8 mouse cellular contexts compared by ENCODE assay signal in the genomic region with DNA sequence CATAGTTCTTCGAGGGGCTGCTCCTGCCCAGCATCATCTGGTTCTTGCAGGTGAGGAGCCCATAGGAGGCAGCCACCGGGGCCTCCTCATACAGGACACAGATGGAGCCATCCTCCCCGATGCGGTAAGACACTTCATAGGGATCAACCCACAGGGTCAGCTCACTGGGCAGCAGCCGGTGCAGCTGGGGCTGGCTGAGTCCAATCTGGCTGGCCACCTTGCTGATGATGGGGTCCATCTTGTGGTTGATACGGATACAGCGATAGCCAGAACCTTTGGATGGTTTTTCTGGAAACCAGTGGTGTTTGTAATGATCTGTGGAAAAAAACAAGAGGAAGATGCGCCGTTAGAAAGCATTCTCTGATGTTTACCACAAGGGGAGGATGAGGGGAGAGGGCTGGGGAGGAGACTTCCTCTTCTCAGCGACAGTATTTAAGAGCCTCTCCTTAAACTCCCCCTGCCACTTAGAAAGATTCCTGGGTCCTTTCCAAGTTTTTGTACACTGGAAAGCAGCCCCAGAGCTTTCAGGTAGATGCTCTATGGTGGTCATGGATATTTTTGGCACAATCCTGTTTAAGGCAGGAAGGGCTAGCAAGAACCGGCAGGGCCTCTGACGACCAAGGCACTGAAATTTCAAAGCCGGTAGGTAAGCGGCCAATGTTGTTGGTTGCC. TPM values are rescaled to one million over a fixed set of nuclear protein-coding genes. Genes with fewer than 3 reads are reported as not detected.
A peak's percentile ranks its signal among the peaks of the same experiment; 100 is the strongest.
DNase-seq lines count a peak whose midpoint lies in the region; ATAC-seq and TF ChIP-seq lines count a peak whose summit lies in the region.

No protein-coding gene starts in this region.

- ATAC-seq in cerebellum, adult (ENCODE audit: insufficient number of reproducible peaks, low FRiP score, low TSS enrichment), result no peak
- ATAC-seq in embryonic facial prominence, embryonic 15.5 days (ENCODE audit: insufficient number of reproducible peaks, low FRiP score, low TSS enrichment, low read depth), result no peak
- ATAC-seq in hindbrain, postnatal 0 days, result 0 out of 2 replicates have a peak, but pooled peaks have one; percentile 18
- ATAC-seq in liver, embryonic 15.5 days (ENCODE audit: insufficient read depth), result no peak
- ATAC-seq in neutrophil, adult 5-6 weeks (ENCODE audit: extremely low read depth, insufficient number of reproducible peaks, low FRiP score, poor library complexity, severe bottlenecking), result peak; percentile 6; the same call in 1 of the 2 replicates

- peaks cover 11 to 34% of the 10 kb centered on the region in 2 experiments for H3K4me1 ChIP-seq in MEL (ENCODE audit: control insufficient read depth in 1 of 2, insufficient read depth in 2 of 2, low read length in 2 of 2)
- peaks cover 42% of the 10 kb centered on the region for H3K4me1 ChIP-seq in embryonic facial prominence, embryonic 15.5 days
- peaks cover 26% of the 10 kb centered on the region for H3K4me1 ChIP-seq in hindbrain, postnatal 0 days (ENCODE audit: insufficient read depth, low read length)
- peaks cover 85% of the 10 kb centered on the region for H3K4me1 ChIP-seq in liver, embryonic 15.5 days (replicated peaks)

- no peaks in the 10 kb centered on the region for H3K9me3 ChIP-seq in MEL (replicated peaks; ENCODE audit: insufficient read depth, low read length)
- H3K9me3 ChIP-seq in embryonic facial prominence, embryonic 15.5 days (replicated peaks), result no peaks in the 10 kb centered on the region
- no peaks in the 10 kb centered on the region for H3K9me3 ChIP-seq in hindbrain, postnatal 0 days (ENCODE audit: low read length)
- no peaks in the 10 kb centered on the region for H3K9me3 ChIP-seq in liver, embryonic 15.5 days (replicated peaks)

- peak overlapping the region; percentile 61 to 72 for H3K4me3 ChIP-seq in MEL (ENCODE audit: control insufficient read depth in 1 of 2, insufficient read depth in 1 of 2, low read depth in 2 of 2, low read length in 2 of 2)
- H3K4me3 ChIP-seq in embryonic facial prominence, embryonic 15.5 days (replicated peaks), result peak overlapping the region; percentile 79
- peak overlapping the region; percentile 84 for H3K4me3 ChIP-seq in hindbrain, postnatal 0 days (ENCODE audit: low read length)
- peak overlapping the region; percentile 84 for H3K4me3 ChIP-seq in liver, embryonic 15.5 days (replicated peaks)

- TF ChIP-seq CTCF in MEL (IDR thresholded peaks at IDR 0.05 in 2 of 3, conservative IDR thresholded peaks at IDR 0.05 in 1 of 3; ENCODE audit: control insufficient read depth in 1 of 3, insufficient read depth in 1 of 3, low read depth in 2 of 3, low read length in 3 of 3, poor library complexity in 1 of 3, severe bottlenecking in 1 of 3), result no peak
- TF ChIP-seq CTCF in hindbrain, postnatal 0 days (IDR thresholded peaks at IDR 0.05; ENCODE audit: low read depth), result peak; percentile 68

- peak overlapping the region; percentile 82 for H3K27ac ChIP-seq in MEL (ENCODE audit: control insufficient read depth, low read depth, low read length)
- H3K27ac ChIP-seq in embryonic facial prominence, embryonic 15.5 days (replicated peaks), result no peak overlapping the region
- peak overlapping the region; percentile 79 for H3K27ac ChIP-seq in hindbrain, postnatal 0 days
- peak overlapping the region; percentile 98 for H3K27ac ChIP-seq in liver, embryonic 15.5 days (replicated peaks)

- H3K27me3 ChIP-seq in MEL (ENCODE audit: control insufficient read depth in 1 of 2, insufficient read depth in 2 of 2, low read length in 2 of 2), result no peaks in the 10 kb centered on the region
- H3K27me3 ChIP-seq in embryonic facial prominence, embryonic 15.5 days, result no peaks in the 10 kb centered on the region
- H3K27me3 ChIP-seq in hindbrain, postnatal 0 days (ENCODE audit: insufficient read depth, low read length), result no peaks in the 10 kb centered on the region
- H3K27me3 ChIP-seq in liver, embryonic 15.5 days, result no peaks in the 10 kb centered on the region

- no peak for TF ChIP-seq EP300 in MEL (IDR thresholded peaks at IDR 0.05; ENCODE audit: low read depth in 1 of 2, low read length in 2 of 2)

- TF ChIP-seq POLR2A in MEL (IDR thresholded peaks at IDR 0.05; ENCODE audit: control insufficient read depth in 1 of 2, insufficient read depth in 1 of 2, low read depth in 1 of 2, low read length in 2 of 2, poor library complexity in 1 of 2), result no peak

- peak overlapping the region; percentile 70 for H3K9ac ChIP-seq in MEL (ENCODE audit: control insufficient read depth, low read depth, low read length, poor library complexity, severe bottlenecking)
- peak overlapping the region; percentile 88; the same call in 1 of the 2 replicates for H3K9ac ChIP-seq in embryonic facial prominence, embryonic 15.5 days
- H3K9ac ChIP-seq in hindbrain, postnatal 0 days (replicated peaks; ENCODE audit: low read length), result peak overlapping the region; percentile 89
- H3K9ac ChIP-seq in liver, embryonic 15.5 days, result peak overlapping the region; percentile 95

- 44% methylated on average over 14 of the region's 14 CpGs for WGBS in embryonic facial prominence, embryonic 15.5 days
- WGBS in hindbrain, postnatal 0 days, result 9% methylated on average over 14 of the region's 14 CpGs
- WGBS in liver, embryonic 15.5 days (ENCODE audit: insufficient replicate concordance), result 17% methylated on average over 14 of the region's 14 CpGs

- H3K4me2 ChIP-seq in embryonic facial prominence, embryonic 15.5 days (replicated peaks), result peak overlapping the region; percentile 87
- H3K4me2 ChIP-seq in hindbrain, postnatal 0 days (ENCODE audit: low read depth, low read length), result peak overlapping the region; percentile 80
- H3K4me2 ChIP-seq in liver, embryonic 15.5 days, result peak overlapping the region; percentile 90

- peaks cover 0 to 24% of the 10 kb centered on the region in 2 experiments; a peak in 2 of 4 replicates for H3K36me3 ChIP-seq in MEL (ENCODE audit: control insufficient read depth in 1 of 2, insufficient read depth in 2 of 2, low read length in 2 of 2)
- H3K36me3 ChIP-seq in embryonic facial prominence, embryonic 15.5 days, result 0 out of 2 replicates have a peak, but pooled peaks cover 6% of the 10 kb centered on the region
- H3K36me3 ChIP-seq in hindbrain, postnatal 0 days (ENCODE audit: insufficient read depth, low read length), result 0 out of 2 replicates have a peak, but pooled peaks cover 5% of the 10 kb centered on the region
- H3K36me3 ChIP-seq in liver, embryonic 15.5 days (replicated peaks), result peaks cover 40% of the 10 kb centered on the region

- TF ChIP-seq RAD21 in MEL (IDR thresholded peaks at IDR 0.05; ENCODE audit: low read depth, low read length), result no peak

- DNase-seq in cerebellum, adult 11 months, result peak; percentile 54
- DNase-seq in MEL (ENCODE audit: low read depth, low spot score), result peak; percentile 83
- peak; percentile 77 for DNase-seq in hindbrain, postnatal 0 days (ENCODE audit: low spot score)
- DNase-seq in urinary bladder, postnatal 10 days (ENCODE audit: low spot score), result no peak

- H3K79me2 ChIP-seq in MEL (ENCODE audit: control insufficient read depth, insufficient read depth, low read length, poor library complexity), result no peaks in the 10 kb centered on the region; the same call in 1 of the 2 replicates

TF ChIP-seq in MEL, 35 proteins besides CTCF, POLR2A, EP300 and RAD21:
- no peak for TF ChIP-seq ZMIZ1 (IDR thresholded peaks at IDR 0.05; ENCODE audit: low read depth, low read length)
- TF ChIP-seq TAL1 (IDR thresholded peaks at IDR 0.05; ENCODE audit: low read length), result peak; percentile 40

RNA-seq across cellular contexts. Expression of a gene that starts 1.4 kb away (rescaled TPM):
- total RNA-seq in MEL (2012; rRNA removed), result 2.1 and 2.7 TPM in 2 replicates
- polyA plus RNA-seq in MEL (2012; ENCODE audit: insufficient read depth in 1 of 2, insufficient read length in 2 of 2, low read depth in 1 of 2, low replicate concordance in 2 of 2, missing spikeins in 1 of 2), result 1 to 10 TPM in 1 of 2 experiments, not detected in 1; 3.6 TPM
- polyA plus RNA-seq in embryonic facial prominence, embryonic 15.5 days (2015; fragmentation: Nextera tagmentation; extraction: Ambion mirVana), result 39.9 and 41.3 TPM in 2 replicates
- 11.2 and 26.1 TPM in 2 replicates for total RNA-seq in hindbrain, postnatal 0 days (2014; rRNA removed)
- 13.2 and 14.8 TPM in 2 replicates for polyA plus RNA-seq in hindbrain, postnatal 0 days (2015; fragmentation: Nextera tagmentation; extraction: Ambion mirVana)
- polyA plus RNA-seq in liver, embryonic 15.5 days (2015; fragmentation: Nextera tagmentation; extraction: Ambion mirVana), result 103 and 108 TPM in 2 replicates
- 605 and 631 TPM in 2 replicates for total RNA-seq in neutrophil, adult 5-6 weeks (2017)

RNA-seq across cellular contexts. Expression of a gene that starts 33.5 kb away (rescaled TPM):
- not detected in 2 replicates for total RNA-seq in MEL (2012; rRNA removed)
- polyA plus RNA-seq in MEL (2012; ENCODE audit: insufficient read depth in 1 of 2, insufficient read length in 2 of 2, low read depth in 1 of 2, low replicate concordance in 2 of 2, missing spikeins in 1 of 2), result not detected
- 0.61 and 0.67 TPM in 2 replicates for polyA plus RNA-seq in embryonic facial prominence, embryonic 15.5 days (2015; fragmentation: Nextera tagmentation; extraction: Ambion mirVana)
- 0.14 TPM in 1 of 2 replicates, not detected in the other for total RNA-seq in hindbrain, postnatal 0 days (2014; rRNA removed)
- polyA plus RNA-seq in hindbrain, postnatal 0 days (2015; fragmentation: Nextera tagmentation; extraction: Ambion mirVana), result 0.46 and 0.48 TPM in 2 replicates
- 0.07 and 0.20 TPM in 2 replicates for polyA plus RNA-seq in liver, embryonic 15.5 days (2015; fragmentation: Nextera tagmentation; extraction: Ambion mirVana)
- total RNA-seq in neutrophil, adult 5-6 weeks (2017), result 0.35 TPM in 1 of 2 replicates, not detected in the other

RNA-seq across cellular contexts. Expression of a gene that starts 40.5 kb away (rescaled TPM):
- total RNA-seq in MEL (2012; rRNA removed), result not detected in 2 replicates
- polyA plus RNA-seq in MEL (2012; ENCODE audit: insufficient read depth in 1 of 2, insufficient read length in 2 of 2, low read depth in 1 of 2, low replicate concordance in 2 of 2, missing spikeins in 1 of 2), result not detected
- polyA plus RNA-seq in embryonic facial prominence, embryonic 15.5 days (2015; fragmentation: Nextera tagmentation; extraction: Ambion mirVana), result 22.2 and 30.8 TPM in 2 replicates
- 10.6 and 16.3 TPM in 2 replicates for total RNA-seq in hindbrain, postnatal 0 days (2014; rRNA removed)
- 17.0 and 21.8 TPM in 2 replicates for polyA plus RNA-seq in hindbrain, postnatal 0 days (2015; fragmentation: Nextera tagmentation; extraction: Ambion mirVana)
- 2.6 and 3.3 TPM in 2 replicates for polyA plus RNA-seq in liver, embryonic 15.5 days (2015; fragmentation: Nextera tagmentation; extraction: Ambion mirVana)
- total RNA-seq in neutrophil, adult 5-6 weeks (2017), result not detected in 2 replicates

Comparison
In these comparisons a context has a peak if more than half of its experiments do, and no peak if none do; other contexts are left out.
1. ATAC-seq: peak in hindbrain, postnatal 0 days (single experiment) and neutrophil, adult 5-6 weeks (single experiment); none in cerebellum, adult (single experiment), embryonic facial prominence, embryonic 15.5 days (single experiment) and liver, embryonic 15.5 days (single experiment).
2. Peak in every context shown above with its lines, with median percentiles within 50 percentile points of each other: H3K4me3 ChIP-seq, H3K9ac ChIP-seq and H3K4me2 ChIP-seq.